Mouse (Mus musculus) left cerebral cortex, postnatal 10 days (tissue): ENCODE data around the gene Lypd6. TPM values are rescaled to one million over a fixed set of nuclear protein-coding genes. Genes with fewer than 3 reads are reported as not detected.

Experiments
- DNase-seq, 2 experiments: peaks; one replicate each; pipeline ENCODE4 v3.0.0; 2021 to 2022; ENCODE audit warnings: low spot score in 2 of 2, mixed read lengths in 1 of 2; ENCODE audit errors: extremely low spot score in 1 of 2
- intact Hi-C: fragments of 180-260 bp; cut with DNase I; formaldehyde crosslinking; loops from one replicate; pipeline ENCODE4 v1.15.1; 2025
- total RNA-seq, 2 experiments: library from RNA; stranded (reverse); gene quantifications; 2 replicates each; pipeline ENCODE4 v1.2.3; 2021

Gene Lypd6
- total RNA-seq, result 10 to 100 TPM; 25.5 to 29.1 TPM

DNA sequence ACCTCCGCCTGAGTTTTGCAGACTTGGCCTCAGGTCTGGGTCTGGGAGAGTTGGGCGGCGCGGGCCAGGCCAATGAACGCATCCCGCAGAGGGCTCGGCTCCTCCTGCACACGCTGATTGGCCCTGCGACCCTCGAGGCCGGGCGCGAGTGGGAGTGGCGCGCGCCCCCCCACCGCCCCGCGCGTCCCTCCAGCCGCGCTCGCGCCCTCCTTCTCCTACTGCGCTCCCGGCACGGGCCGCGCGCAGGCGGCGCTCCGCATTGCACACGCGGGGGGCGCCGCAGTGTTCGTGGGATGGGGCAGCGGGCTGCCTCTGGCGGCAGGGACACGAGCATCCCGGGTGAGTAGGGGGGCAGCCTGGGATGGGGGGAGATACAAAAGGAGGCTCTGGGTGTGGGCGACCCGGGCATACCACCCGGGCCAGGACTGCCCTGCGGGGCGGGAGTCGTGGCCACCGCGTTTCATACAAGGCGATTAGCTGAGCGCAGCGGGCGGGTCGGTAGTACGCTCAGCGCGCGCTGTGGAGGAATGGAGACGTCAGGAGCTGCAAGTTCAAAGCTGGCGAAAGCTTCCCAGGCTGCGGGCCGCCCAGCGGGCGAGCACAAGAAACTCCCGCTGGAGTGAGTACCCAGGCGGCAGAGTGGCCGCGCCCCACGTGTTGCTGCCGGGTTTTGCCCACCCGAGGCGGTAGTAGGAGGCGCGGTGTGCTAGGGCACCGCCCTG lies at the start of gene Lypd6:
Lypd6 (plus strand) TSS at position 184 of the 722 bp plus-strand sequence.
- DNase-seq, result peak; percentile 69 to 86
- intact Hi-C loops, result loop anchor here (10.0 kb wide), 2 partner anchors 178 to 302 kb away; no protein-coding TSS in a partner anchor

DNA sequence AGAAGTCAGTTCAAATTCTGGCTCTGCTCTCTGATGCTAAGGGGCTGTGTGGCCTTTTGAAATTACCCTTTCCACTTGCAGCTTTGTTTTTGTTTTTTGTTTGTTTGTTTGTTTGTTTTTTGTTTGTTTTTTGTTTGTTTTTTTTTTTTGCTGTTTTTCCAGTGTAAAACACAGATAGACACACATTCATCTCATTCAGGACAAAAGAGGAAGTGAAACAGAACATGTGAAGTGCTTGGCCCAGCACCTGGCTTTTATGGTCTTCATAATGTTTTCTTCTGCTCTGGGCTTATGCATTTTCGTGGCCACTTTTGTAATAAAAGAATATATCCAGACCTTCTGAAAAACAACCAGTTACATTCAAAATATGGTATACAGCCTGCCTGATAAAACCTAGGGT lies 46.8 kb upstream of the Lypd6 start:
- intact Hi-C loops, result no loop called here

DNA sequence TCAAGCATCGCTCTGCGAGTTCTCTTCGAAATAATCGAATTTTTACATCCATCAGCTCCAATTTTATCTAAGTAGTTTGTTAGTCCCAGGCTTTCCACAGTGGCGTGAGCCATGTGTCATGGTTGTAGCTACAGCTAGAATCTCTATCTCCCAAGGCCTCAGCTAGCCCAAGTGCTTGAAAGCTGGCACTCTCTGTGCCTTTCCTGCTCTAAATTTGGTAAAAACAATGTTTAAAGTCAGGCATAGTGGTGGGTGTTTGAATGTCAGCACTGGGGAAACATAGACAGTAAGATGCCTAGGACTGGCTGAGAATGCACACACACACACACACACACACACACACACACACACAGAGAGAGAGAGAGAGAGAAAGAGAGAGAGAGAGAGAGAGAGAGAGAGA lies 40.7 kb upstream of the Lypd6 start:
- DNase-seq, result no peak
- intact Hi-C loops, result no loop called here

More for the DNA sequence above, 46.8 kb upstream of the Lypd6 start:
- DNase-seq, result no peak

DNA sequence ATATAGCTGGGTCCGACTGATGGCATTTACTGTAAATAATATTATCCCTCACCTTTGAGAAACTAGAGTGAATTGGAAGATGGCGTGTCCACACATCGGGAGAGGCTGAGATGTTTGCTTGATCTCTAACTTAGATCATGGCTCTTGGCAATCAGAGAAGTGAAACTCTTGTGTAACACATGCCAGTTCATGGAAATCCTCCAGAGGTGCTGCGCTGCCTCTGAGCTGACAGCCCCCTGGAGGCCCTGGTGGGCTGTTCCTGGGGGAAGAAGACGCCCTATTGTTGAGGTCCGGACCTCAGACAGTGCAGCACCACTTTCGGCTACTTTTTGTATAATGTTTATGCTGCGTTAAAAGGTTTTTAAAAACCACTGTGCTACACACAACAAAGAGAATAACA lies 37.3 kb upstream of the Lypd6 start:
- intact Hi-C loops, result no loop called here
- no peak for DNase-seq

DNA sequence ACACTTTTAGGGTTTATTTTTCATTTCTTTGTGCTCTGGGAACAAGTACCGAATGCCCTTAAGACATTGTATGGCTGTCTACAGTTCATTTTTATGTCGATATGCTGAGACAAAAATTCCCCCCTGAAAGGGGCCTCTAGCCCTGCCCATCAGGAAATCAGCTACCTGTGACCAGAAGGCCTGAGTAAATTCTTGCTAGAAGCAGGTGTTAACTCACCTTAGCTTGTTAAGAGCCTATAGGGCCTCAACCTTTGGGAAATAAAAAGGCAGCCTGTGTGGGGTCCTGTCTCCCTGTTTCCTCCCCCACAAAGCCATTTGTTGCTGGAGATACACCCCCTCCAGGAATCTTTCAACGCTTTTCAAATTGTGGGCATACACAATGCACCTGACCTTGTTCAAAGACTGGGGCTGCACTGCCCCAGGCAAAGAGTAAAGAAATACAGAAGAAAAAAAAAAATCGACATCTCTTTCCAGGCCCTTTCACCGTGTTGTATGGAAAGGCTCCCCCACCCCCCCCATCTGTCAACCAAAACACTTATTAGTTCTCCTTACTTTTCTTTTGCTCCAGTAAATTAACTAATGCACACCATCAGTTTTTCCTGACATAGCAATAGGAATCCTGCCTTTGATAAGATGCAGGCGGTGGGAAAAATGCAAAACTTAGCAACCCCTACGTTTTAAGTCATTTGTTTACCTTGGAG lies 21.9 kb upstream of the Lypd6 start:
- intact Hi-C loops, result no loop called here
- DNase-seq, result no peak

DNA sequence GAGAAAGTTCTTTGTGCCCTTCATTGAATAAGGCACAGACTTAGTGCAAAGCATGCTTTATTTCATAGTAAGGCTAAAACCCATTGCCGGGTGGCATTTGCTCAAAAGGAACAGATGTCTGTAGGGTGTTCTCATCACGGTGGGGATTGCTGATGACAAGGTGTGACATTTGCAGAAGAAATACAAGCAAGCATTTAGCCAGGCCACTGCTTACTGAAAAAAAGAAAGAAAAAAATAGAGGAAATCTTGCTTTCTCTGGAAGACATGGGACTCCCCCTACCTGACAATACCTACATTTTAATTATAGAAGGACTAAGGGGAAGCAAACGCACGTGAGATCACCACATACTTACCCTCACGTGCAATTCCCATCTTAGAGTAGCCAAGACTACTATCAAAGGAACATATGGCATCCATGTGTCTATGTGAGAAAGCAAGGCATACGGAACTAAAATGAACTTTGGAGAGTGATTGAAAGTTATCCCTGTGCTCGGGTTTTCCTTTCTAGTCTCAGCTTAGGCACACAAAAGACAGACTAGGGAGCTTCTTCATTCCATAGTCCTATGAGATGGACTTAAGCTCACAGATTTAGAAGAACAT lies 21.3 kb upstream of the Lypd6 start:
- intact Hi-C loops, result no loop called here
- no peak for DNase-seq

DNA sequence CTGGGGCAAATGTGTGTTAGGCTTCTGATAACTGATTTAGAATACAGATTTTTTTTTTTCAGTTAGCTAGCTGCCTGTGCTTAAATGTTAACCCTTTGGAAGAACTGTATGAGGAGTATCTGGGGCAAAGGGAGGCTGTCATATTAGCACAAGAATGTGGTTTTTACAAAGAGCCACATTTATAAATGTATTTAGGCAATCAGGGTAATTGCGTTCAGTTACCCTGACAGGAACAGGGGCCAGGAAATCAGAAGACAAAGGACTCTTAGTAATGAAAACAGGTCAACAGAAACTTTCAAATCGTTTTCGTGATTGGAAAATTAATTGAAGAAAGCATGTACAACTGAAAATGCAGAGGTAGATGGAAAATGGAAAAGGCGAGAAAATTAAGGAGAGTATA lies 20.4 kb upstream of the Lypd6 start:
- no peak for DNase-seq
- intact Hi-C loops, result no loop called here

DNA sequence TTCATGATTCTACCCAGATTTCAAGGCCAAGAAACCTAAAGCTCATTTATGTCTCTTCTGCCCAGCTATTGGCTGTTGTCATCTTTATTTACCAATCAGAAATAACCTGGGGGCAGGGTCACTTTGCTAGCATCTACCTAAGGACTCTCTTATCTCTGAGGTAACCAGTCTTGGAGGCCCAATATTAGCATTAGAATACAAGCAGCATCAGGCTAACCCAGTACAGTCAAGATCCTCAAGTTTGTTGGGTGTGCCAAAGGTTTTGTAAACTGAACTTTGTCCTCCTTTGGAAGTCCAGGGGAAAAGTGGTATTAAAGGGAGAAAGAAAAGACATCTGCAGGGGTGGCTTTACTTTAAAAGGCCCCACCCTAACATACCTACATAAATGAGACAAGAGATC lies 17.8 kb upstream of the Lypd6 start:
- intact Hi-C loops, result no loop called here
- no peak for DNase-seq

DNA sequence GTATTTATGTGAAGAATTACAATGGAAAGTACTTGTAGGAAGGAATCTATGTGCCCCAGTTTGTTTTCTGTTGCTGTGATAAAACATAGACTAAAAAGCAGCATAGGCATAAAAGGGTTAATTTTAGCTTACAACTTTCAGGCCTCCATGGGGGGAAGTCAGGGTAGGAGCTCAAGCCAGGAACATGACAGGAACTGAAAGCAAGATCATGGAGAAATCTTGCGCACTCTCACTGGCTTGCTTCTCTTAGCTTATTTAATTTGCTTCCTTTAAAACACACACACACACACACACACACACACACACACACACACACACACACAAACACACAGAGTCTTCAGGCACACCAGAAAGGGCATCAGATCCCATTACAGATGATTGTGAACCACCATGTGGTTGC lies 12.3 kb upstream of the Lypd6 start:
- no peak for DNase-seq
- intact Hi-C loops, result no loop called here

DNA sequence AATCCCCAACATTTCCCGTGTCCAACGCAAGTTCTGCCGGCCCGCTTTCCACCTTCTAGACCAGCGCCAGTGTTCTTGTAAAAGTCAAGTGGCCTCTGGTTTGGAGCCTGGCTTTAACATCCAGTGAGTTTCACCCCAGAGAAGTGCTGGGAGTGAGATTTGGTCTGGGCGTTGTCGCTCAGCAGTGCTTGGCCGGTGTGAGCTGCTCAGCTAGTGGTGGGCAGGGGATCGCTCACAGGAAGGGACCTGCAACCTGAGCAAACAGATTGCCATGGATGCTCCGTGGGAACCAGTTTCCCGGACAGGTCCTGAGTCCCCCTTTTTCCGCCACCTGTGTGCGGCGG lies 355 bp upstream of the Lypd6 start:
- DNase-seq, result no peak
- intact Hi-C loops, result loop anchor here (10.0 kb wide), 2 partner anchors 179 to 301 kb away; no protein-coding TSS in a partner anchor

DNA sequence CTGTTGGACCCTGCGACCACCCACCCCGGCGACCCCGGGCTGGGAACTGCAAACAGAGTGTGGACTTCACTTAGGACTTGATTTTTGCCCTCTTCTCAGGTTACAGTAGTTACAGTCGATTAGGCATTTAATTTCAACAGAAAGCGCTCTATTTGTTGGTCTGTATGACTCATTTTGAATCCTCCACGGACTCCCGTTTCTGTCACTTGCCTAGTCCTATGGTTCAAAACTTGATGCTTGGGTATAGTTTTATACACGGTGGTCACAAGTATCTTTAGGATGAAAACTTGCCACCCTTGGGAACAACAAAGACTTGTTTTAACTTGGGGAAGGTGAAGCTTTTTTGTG lies 713 bp downstream of the Lypd6 start:
- DNase-seq, result no peak
- intact Hi-C loops, result loop anchor here (10.0 kb wide), 2 partner anchors 178 to 302 kb away; no protein-coding TSS in a partner anchor

DNA sequence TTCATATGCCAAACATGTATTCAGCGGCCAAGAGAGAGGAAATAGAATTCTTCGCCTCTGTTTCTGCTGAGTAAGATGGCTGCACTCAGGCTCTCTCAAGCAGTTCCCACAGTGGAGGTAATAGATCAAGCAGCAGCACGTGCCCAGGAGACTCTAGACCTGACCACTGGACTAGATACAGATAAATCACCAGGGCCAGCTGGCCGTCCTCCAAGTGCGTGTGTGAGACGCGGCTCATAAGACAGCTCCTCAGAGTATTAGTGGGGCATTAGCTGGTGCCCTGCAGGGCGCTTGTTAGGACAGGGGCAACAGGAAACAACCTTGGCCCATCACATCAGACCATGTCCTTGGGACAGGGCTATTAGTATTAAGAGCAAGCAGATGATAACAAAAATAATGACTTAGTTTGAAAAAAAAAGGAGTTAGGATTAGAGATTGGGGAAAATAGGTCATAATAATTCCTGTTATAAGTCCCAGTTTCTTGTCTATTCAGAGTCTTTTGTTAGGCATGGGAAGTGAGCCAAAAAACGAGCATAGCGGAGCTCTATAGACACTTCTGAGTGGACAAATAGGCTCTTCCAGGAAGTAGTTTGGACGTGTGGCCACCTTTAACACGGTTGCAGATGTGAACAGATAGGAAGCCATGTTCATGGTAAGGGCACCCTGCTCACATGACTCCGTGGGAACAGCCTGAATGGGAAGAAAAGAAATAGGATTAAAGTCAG lies 3.5 kb downstream of the Lypd6 start:
- peak in 1 of 2 experiments; percentile 34 for DNase-seq
- intact Hi-C loops, result loop anchor here (10.0 kb wide), 2 partner anchors 175 to 305 kb away; no protein-coding TSS in a partner anchor

DNA sequence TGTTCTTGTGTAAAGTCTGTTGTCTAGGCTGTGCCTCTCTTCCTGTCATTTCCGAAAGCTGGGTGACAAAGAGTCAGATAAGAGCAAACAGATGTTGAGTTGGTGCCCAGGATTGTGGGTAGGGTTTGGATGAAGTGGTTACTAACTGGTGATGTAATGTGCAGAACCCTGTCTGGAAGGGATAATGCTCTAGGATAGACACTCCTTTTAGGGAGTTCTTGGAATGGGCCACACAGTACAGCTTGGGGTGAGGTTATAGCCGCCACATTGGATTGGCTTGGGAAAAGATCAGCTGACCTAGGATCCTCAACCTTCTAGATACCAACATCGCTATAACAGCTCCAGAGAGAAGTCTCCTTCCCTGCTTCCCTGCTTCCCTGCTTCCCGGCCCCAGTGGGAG lies 5.9 kb downstream of the Lypd6 start:
- intact Hi-C loops, result no loop called here
- DNase-seq, result no peak

DNA sequence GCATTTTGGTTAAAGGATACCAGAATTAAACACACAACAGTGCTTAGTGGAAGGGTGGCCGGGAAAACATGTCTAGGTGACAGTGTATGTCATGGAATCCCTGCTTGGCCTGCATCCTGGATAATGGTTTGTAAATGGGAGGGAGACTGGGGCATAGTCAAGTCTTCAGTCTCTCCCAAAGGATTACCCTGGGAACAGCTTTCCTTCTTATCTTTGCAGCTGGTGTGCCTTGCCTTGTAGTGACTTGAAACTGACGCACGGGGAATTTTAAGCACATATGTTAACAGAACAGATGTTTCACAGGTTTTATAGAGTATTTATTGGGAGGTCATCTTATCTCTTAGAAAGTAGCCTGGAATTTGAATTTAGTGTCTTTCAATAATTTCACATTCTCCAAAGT lies 18.5 kb downstream of the Lypd6 start:
- no peak for DNase-seq
- intact Hi-C loops, result no loop called here

DNA sequence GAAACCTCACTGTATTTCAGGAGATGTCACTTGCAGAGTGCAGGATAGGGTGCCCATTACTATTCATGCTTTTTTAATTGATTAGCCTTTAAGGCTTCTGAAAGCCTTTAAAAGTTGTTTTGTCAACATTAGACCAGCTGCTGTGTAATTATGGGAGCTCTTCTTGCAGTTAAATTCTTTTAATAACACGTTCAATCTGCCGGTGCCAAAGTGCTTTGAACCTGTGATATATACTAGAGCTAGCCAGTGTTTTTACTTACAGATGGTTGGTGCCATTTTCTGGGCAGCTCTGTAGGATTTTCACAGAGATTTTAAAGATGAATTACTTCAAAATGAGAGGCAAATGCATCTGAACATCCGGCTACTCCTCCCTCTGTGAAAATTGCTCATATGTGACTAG lies 21.5 kb downstream of the Lypd6 start:
- no peak for DNase-seq
- intact Hi-C loops, result no loop called here

DNA sequence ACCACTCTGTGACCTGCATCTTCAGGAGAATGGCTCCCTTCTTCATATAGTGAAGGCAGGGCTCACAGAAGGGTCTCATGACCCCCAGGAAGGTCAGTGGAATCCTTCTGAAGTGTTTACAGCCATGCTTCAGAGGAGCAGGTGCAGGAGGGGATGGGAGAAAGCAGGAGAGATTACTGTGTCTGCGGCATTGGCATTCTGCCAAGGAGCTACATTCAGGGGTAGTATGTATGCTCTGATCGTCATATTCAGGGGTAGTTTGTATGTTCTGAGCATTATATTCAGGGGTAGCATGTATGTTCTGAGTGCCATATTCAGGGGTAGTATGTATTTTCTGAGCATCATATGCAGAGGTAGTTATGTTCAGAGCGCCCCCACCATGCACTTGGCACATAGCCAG lies 30.1 kb downstream of the Lypd6 start:
- no peak for DNase-seq
- intact Hi-C loops, result no loop called here

DNA sequence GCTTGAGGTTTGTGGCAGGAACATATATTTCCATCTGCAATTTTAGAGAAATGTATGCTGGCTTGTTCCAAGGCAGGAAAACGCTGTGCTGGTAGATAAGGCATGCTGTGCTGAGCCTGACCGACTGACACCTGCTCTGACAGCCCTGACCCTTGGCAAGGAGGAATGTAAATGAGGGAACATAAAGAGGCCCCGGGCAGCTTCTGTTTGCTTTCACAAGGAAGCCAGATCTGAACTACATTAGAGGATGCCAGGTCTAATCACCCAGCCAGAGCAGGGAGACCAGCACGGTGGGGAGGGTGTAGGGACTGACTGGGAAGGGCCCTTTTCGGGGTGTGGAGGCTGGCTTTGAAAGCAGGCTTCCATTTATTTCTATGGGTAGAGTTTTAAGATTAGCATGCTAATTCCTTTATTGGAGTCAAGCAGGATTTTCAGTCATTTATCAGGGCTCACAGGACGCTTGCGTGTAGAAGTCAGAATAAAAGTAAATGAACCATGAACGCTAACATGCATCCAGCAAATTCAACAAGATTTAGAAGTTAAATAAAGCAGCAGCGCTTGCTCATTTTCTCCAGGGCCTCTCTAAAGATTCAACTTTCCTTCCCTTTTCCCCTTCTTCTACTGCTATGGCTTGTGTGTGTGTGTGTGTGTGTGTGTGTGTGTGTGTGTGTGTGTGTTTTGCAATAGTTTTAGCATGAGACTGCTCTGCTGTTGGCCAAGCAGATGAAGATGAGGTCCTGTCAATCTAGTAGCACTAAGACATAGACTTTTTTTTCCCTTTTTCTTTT lies 34.3 kb downstream of the Lypd6 start:
- intact Hi-C loops, result no loop called here
- DNase-seq, result no peak

DNA sequence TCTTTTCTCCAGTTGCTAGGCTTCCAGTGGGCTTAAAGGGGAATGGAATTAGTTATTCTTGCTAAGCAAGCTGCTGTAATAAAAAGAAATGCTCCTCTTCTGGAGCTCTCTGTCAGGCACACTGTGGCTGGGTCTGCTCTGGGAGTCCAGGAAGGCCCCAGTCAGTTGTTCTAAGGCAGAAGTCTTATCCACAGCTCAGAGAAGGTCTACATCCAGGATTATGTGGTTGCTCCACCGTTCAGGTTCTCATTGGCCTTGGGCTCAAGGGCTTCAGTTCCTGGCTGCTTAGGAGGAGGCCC lies 34.9 kb downstream of the Lypd6 start:
- intact Hi-C loops, result no loop called here
- DNase-seq, result no peak
